Mouse (Mus musculus) embryonic facial prominence, embryonic 10.5 days (tissue): ENCODE results near the gene Adgrb3. TPM values are rescaled to one million over a fixed set of nuclear protein-coding genes. Genes with fewer than 3 reads are reported as not detected.
A peak's percentile ranks its signal among the peaks of the same experiment; 100 is the strongest.

Source experiments
- DNase-seq: peaks from one replicate; pipeline ENCODE4 v3.0.0-alpha.2; 2017; ENCODE audit warnings: low spot score
- H3K27ac ChIP-seq: fragments of 300-500 bp; sonication (generic); replicated peaks from 2 replicates; pipeline ENCODE4 v1.5.1; 2016; ENCODE audit warnings: mild to moderate bottlenecking
- H3K27me3 ChIP-seq: fragments of 300-500 bp; sonication (generic); replicated peaks from 2 replicates; pipeline ENCODE4 v1.6.1; 2016; ENCODE audit warnings: low read depth, mild to moderate bottlenecking; ENCODE audit not compliant: poor library complexity, severe bottlenecking
- H3K36me3 ChIP-seq: fragments of 300-500 bp; sonication (generic); replicated peaks from 2 replicates; pipeline ENCODE4 v1.6.1; 2016; ENCODE audit warnings: mild to moderate bottlenecking, moderate library complexity
- H3K4me1 ChIP-seq: fragments of 300-500 bp; sonication (generic); 2 replicates; pipeline ENCODE4 v1.6.1; 2016
- H3K4me3 ChIP-seq: fragments of 300-500 bp; sonication (generic); 2 replicates; pipeline ENCODE4 v1.5.1; 2016; ENCODE audit warnings: mild to moderate bottlenecking, moderate library complexity
- H3K9me3 ChIP-seq: fragments of 300-500 bp; sonication (generic); 2 replicates; pipeline ENCODE4 v1.6.1; 2016; ENCODE audit warnings: mild to moderate bottlenecking
- WGBS: fragments of 180-500 bp; shearing (Covaris S2); methylation state at CpG from one replicate; pipeline ENCODE4 v1.1.7; 2016; 5-methylcytosine and 5-hydroxymethylcytosine counted together
- polyA plus RNA-seq: library from polyadenylated mRNA; unstranded; fragments of >200 nt; fragmentation: Nextera tagmentation; extraction: Ambion mirVana; gene quantifications from 2 replicates; pipeline ENCODE4 v1.2.1, GENCODE M21; 2016

Gene Adgrb3
- 1.4 and 1.7 TPM in 2 replicates for polyA plus RNA-seq

DNA sequence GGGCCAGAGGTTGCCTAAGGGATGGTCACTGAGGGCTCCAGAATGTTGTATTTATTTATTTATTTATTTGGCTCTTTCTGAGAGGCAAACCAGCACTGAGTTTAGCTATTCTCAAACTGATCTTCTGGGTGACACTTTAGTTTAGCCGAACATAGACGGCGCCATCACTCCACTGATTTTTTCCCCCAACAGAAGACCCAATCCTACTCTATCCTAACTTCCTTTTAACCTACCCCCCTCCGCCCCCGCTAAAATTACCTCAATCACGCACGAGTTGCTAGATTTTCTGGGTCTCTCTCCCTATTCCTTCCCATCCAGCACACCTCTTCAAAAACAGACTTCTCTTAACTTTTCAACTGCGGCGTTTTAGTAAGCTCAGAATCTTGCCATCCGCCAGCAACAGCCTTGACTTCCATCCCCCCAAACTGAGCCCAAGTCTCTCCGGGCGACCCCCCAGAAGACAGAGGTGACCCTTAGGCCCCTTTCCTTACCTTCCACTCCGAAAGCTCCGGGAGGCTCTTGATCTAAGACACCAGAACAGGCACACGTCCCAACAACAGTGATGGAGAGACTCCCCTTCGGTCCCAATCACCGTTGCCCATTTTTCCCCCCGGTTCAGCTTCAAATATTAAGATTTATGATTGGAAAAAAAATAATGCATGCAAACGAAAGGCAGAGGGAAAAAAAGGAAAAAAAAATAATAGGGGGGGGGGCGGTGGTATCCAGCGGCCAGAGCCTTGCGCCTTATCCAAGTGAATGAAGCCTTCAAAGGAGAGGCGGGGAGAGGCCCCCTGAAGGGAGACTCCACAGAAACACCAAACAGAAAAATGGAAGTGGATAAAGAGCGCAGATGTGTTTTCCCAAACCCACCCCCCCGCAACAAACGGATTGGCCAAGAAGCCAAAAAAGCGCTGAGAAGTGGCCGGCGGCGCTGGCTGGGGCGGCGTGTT is at the start of gene Adgrb3:
Gene Adgrb3, minus strand, starts transcription at position 737 of the 950 bp plus-strand sequence.
- peak within 1 kb of the TSS; percentile 77 for H3K27ac ChIP-seq
- 3% methylated on average over 32 of the region's 32 CpGs for WGBS
- DNase-seq = peak; percentile 30

DNA sequence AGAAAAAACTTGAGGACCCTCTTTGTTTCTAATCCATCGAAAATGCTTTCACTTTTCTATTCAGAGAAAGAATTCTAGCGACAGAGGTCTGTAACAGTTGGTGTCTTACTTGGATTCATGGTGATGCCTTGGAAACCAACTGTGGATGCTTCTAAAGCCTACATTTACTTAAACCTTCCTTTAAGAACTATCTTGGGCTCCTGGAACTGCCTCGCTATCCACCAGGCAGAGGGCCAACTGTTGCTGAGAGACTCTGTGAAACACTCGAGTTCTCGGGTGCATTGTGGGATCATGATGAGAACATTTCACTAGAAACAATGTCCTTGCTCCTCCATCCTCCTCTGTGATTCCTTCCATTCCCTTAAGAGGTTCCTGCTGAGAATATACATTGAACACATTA is 48.0 kb upstream of the Adgrb3 start:
- H3K27ac ChIP-seq = no peak overlapping the region
- 91% methylated on average over 5 of the region's 5 CpGs for WGBS
- no peaks in the 10 kb centered on the region for H3K9me3 ChIP-seq
- H3K4me3 ChIP-seq = no peak overlapping the region
- DNase-seq = no peak
- no peaks in the 10 kb centered on the region for H3K4me1 ChIP-seq
- no peaks in the 10 kb centered on the region for H3K36me3 ChIP-seq
- no peaks in the 10 kb centered on the region for H3K27me3 ChIP-seq

More for the DNA sequence above, at the start of gene Adgrb3:
- H3K9me3 ChIP-seq = no peaks in the 10 kb centered on the region
- no peaks in the 10 kb centered on the region for H3K36me3 ChIP-seq
- peak within 1 kb of the TSS; percentile 62 for H3K4me3 ChIP-seq
- H3K27me3 ChIP-seq = peaks cover 37% of the 10 kb centered on the region
- H3K4me1 ChIP-seq = peaks cover 17% of the 10 kb centered on the region

DNA sequence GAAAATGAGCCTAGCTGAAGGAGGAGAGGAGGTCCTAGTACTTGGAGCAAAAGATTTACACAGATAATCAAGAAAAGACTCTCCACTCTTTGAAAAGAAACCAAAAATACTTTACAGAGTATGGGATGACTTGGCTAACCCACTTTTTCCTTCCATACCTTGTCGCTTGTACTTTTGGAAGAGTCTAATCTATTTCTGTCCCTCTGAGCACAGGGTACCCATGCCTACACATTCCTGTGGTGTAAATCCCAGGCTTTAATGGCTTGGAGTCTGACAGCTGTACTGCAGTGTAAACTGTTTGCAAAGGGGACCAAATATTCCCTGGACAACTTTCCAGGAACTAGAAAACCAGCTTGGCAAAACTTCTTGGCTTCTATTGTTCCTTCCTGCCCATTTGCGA is 28.0 kb upstream of the Adgrb3 start:
- H3K9me3 ChIP-seq = no peaks in the 10 kb centered on the region
- WGBS = 89% methylated on average over 2 of the region's 2 CpGs
- H3K36me3 ChIP-seq = no peaks in the 10 kb centered on the region
- no peaks in the 10 kb centered on the region for H3K4me1 ChIP-seq
- no peaks in the 10 kb centered on the region for H3K27me3 ChIP-seq
- H3K4me3 ChIP-seq = no peak overlapping the region
- no peak overlapping the region for H3K27ac ChIP-seq
- no peak for DNase-seq

DNA sequence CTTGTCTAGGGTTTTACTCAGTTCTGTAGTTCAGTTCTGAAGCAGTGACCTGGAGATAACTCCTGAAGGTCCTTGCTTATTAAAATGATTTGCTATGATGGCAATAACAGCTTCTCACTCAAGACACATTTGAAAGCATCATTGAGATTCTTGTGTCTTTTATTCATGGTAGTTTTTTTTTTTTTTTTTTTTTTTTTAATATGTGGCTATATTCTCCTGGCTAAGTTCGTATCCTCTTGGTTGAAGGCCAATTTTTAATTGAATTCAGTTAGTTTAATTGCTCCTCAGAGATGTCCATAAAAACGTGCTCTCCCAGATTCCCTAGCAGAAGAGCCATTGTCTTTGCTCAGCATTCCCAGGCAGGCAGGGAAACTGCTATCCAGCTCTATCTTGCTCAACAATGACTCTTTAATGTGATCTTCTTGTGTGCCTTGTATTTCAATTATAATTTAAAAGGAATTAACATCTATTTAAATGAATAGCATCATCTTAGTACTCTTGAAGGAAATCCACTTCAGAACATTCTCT is 25.0 kb upstream of the Adgrb3 start:
- WGBS = 52% methylated on average over 2 of the region's 2 CpGs
- H3K36me3 ChIP-seq = no peaks in the 10 kb centered on the region
- H3K9me3 ChIP-seq = no peaks in the 10 kb centered on the region
- no peak overlapping the region for H3K27ac ChIP-seq
- no peaks in the 10 kb centered on the region for H3K27me3 ChIP-seq
- H3K4me1 ChIP-seq = no peaks in the 10 kb centered on the region
- H3K4me3 ChIP-seq = no peak overlapping the region
- no peak for DNase-seq

DNA sequence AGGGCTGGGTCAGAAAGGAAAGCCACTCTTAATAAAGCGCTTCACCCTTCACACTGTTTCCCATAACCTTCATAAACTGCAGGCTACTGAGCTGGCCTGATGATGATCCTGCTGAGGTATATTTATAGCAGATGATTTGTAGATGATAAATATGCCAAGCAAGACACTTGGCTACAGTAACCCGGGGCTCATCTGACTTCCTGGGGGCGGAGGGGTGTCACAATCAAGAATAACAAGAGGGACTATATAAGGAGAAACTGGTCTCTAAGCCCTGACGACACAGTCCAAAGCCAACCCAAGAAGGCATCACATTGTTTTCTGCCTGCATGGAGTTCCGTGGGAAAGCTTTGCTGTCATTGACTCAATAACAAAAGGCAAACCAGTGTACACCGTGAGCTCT is 2.8 kb upstream of the Adgrb3 start:
- H3K9me3 ChIP-seq = no peaks in the 10 kb centered on the region
- no peaks in the 10 kb centered on the region; the same call in 1 of the 2 replicates for H3K4me1 ChIP-seq
- DNase-seq = no peak
- H3K4me3 ChIP-seq = no peak overlapping the region
- 61% methylated on average over 6 of the region's 6 CpGs for WGBS
- H3K27ac ChIP-seq = no peak overlapping the region
- H3K36me3 ChIP-seq = no peaks in the 10 kb centered on the region
- H3K27me3 ChIP-seq = peaks cover 35% of the 10 kb centered on the region

DNA sequence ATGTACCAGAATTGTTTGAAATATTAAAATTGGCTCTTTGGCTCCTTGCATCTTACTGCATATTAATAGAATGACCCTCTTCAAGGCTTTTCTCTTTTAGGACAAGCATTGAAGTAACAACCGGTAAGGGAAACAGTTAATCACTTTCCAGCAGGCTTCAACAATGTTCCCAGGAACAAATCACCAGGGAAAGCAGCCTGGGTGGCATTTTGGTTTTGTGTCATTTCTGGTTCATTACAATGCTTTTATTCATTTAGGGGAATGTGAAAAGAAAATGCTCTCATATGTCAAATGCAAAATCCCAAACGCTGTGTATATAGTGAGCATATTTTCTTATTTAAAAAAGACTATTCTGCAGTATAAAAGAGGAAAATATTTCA is 2.0 kb upstream of the Adgrb3 start:
- WGBS = 41% methylated on average over 2 of the region's 2 CpGs
- H3K36me3 ChIP-seq = no peaks in the 10 kb centered on the region
- peaks cover 37% of the 10 kb centered on the region for H3K27me3 ChIP-seq
- H3K9me3 ChIP-seq = no peaks in the 10 kb centered on the region
- H3K4me3 ChIP-seq = no peak overlapping the region; the same call in 1 of the 2 replicates
- H3K27ac ChIP-seq = no peak overlapping the region
- no peaks in the 10 kb centered on the region; the same call in 1 of the 2 replicates for H3K4me1 ChIP-seq
- DNase-seq = no peak

DNA sequence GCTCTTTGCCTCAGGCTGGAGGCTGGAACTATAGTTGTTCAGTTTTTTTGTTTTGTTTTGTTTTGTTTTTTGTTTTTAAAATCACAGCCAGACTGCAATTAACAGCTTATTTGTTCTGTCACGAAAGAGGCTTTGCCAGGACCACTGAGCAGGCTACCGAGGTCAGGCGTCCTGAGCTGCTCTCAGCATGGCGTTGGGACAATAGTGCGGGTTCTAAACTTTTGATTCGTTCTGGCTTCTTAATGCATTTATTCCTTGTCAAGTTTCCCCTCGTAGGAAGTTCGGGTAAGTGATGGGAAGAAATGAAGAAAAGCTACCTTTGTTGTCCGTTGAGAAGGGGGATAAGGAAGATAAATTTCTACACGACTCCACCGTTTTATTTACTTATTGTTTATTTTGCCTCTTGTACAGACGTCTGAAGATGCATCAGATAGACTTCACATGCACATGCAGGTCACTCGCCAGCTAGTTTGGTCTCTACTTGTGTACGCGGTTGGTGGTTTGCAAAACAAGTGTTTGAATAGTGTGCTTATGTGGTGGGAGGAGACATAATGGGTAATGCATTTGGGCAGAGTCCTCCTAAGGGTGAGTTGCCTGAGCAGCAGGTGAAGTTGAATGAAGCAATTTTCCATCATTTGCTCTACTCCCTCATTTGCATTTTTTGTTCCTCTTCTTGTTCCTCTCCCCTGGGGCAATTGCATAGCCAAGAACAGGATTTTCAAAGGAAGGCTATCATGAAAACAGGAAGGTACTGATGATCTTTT is 1.4 kb upstream of the Adgrb3 start:
- DNase-seq = no peak

DNA sequence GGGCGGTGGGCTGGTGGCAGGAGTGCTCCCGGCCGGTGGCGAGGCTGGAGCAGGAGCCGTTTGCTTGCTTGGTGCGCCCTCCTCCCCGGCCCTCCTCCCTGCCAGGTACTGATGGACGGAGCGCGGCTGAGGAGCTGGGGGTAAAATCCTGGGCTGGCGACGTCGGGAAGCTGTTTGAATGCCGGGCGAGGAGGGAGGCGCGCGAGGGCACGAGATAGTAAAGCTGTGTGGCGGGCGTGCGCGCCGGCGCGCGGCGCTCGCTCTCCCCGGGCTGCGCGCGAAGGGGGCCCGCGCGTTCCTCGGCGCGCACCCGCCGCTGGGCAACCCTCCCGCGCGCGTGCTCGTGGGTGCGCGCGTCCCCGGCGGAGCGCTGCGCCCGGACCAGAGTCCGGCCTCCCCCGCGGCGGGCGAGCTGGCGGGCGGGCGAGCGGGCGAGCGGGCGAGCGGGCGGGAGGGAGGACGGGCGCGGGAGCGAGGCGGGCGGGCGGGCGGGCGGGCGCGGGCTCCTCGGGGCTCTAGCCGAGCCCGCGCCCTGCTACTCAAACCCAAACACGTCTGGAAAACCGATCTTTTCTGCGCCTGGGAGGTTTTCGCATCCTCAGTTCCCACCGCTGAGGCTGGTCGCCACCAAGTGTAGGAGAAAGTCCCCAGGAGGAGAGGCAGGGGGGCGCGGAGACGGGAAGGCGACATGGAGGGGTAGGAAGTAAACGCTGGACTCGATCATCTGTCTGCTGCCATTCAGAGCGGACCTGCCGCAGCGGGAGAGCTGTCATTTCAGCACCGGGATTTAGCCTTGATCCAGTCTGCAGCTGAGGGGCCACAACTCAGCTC is 629 bp upstream of the Adgrb3 start:
- WGBS = 5% methylated on average over 97 of the region's 99 CpGs
- H3K9me3 ChIP-seq = no peaks in the 10 kb centered on the region
- peak; percentile 79 for DNase-seq
- H3K4me3 ChIP-seq = peak overlapping the region; percentile 62
- H3K27ac ChIP-seq = peak overlapping the region; percentile 77
- peaks cover 37% of the 10 kb centered on the region for H3K27me3 ChIP-seq
- no peaks in the 10 kb centered on the region for H3K36me3 ChIP-seq
- H3K4me1 ChIP-seq = peaks cover 8% of the 10 kb centered on the region; the same call in 1 of the 2 replicates

More for the DNA sequence above, 1.4 kb upstream of the Adgrb3 start:
- WGBS = 5% methylated on average over 15 of the region's 15 CpGs
- Histone ChIP-seq H3K9me3 (no peaks in the 10 kb centered on the region), H3K36me3 (no peaks in the 10 kb centered on the region), H3K4me1 (peaks cover 1% of the 10 kb centered on the region; the same call in 1 of the 2 replicates), H3K27me3 (peaks cover 37% of the 10 kb centered on the region), H3K4me3 (peak overlapping the region; percentile 62), H3K27ac (peak overlapping the region; percentile 77; the same call in 1 of the 2 replicates)

DNA sequence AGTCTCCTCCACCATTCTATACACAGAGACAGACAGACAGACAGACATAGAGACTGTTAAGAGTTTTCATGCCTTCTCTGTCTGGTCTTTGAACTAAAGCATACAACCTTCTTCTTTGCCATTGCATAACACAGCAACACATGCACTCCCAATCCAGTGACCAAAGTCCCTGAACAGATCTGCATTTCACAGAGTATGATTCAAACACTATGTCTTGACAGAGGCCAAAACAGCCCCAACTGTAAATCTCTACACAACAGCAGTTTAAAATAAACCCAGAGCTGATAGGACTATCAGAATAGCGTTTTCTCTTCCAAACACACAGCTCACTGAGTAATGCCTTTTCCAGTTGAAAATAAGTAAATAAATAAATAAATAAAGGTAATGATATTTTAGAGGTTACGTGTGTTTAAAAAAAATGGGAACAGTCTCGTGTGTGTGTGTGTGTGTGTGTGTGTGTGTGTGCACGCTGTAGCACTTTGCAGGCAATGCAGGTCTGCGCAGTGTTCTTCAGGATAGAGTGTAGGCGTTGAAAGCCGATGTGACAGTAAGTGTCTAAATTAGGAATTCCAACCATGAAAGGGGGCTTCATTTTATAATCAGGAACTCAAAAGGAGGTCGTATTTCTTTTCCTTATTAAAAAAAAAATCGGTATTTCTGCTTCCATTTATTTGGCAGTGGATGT is 1.3 kb downstream of the Adgrb3 start:
- Histone ChIP-seq H3K27me3 (peaks cover 37% of the 10 kb centered on the region), H3K9me3 (no peaks in the 10 kb centered on the region), H3K4me1 (peaks cover 20% of the 10 kb centered on the region), H3K4me3 (peak overlapping the region; percentile 62), H3K36me3 (no peaks in the 10 kb centered on the region), H3K27ac (no peak overlapping the region)
- DNase-seq = no peak
- 74% methylated on average over 9 of the region's 9 CpGs for WGBS

DNA sequence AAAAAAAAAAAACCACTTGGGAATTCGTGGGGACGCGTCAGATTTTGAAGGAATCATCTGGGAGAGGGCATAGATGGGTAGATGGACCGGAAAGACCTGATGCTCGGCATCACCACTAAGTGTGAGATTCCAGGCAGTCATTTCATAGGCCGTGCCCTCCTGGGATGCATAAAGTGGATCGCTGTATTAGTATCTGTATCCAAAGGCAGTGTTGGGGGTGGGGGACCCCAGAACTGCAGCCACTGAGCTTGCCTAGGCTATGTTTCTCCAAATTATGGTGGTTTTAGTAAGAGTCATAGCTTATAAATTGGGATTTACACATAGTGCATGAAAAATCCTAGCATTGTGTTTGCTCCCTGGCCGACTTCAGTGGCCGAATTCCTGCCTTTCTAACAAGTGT is 2.1 kb downstream of the Adgrb3 start:
- no peak for DNase-seq
- Histone ChIP-seq H3K4me1 (peaks cover 20% of the 10 kb centered on the region), H3K27me3 (peaks cover 37% of the 10 kb centered on the region), H3K27ac (no peak overlapping the region), H3K9me3 (no peaks in the 10 kb centered on the region), H3K4me3 (no peak overlapping the region), H3K36me3 (no peaks in the 10 kb centered on the region)
- WGBS = 64% methylated on average over 9 of the region's 9 CpGs

DNA sequence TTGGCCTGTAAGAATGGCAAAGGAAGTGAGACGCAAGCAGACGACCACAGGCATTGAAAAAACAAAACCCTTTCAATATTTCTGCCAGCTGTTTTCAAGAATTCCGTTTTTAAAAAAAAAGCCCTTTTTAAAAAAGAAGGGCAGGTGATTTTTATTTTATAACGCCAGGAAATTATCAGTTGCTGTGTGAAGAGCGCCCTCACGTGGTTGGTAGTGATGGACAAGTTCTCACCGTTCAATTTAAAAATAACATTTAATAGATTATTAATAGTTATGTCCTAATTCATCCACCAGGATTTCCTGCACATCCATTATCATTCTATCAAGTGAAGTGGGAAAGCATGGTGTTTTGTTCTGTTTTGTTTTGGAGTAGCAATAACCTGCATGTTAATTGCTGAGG is 2.7 kb downstream of the Adgrb3 start:
- 15% methylated on average over 7 of the region's 7 CpGs for WGBS
- peaks cover 37% of the 10 kb centered on the region for H3K27me3 ChIP-seq
- H3K27ac ChIP-seq = no peak overlapping the region
- DNase-seq = peak; percentile 30
- H3K36me3 ChIP-seq = no peaks in the 10 kb centered on the region
- no peak overlapping the region for H3K4me3 ChIP-seq
- no peaks in the 10 kb centered on the region for H3K9me3 ChIP-seq
- H3K4me1 ChIP-seq = peaks cover 20% of the 10 kb centered on the region
